Mouse (Mus musculus) kidney, adult 2 months (tissue): ENCODE data around the gene 0610030E20Rik.

Experiments
- CTCF ChIP-seq: fragments of 200-500 bp; conservative IDR thresholded peaks from 2 replicates; pipeline ENCODE4 v1.5.1; 2011; ENCODE audit warnings: low read depth, mild to moderate bottlenecking, control low read depth, low read length, moderate library complexity, mixed read lengths; ENCODE audit not compliant: insufficient read depth, insufficient read length
- POLR2A ChIP-seq: fragments of 200-500 bp; IDR thresholded peaks from one replicate; pipeline ENCODE4 v1.6.1; 2011; ENCODE audit warnings: low read depth, low read length, control low read depth

DNA sequence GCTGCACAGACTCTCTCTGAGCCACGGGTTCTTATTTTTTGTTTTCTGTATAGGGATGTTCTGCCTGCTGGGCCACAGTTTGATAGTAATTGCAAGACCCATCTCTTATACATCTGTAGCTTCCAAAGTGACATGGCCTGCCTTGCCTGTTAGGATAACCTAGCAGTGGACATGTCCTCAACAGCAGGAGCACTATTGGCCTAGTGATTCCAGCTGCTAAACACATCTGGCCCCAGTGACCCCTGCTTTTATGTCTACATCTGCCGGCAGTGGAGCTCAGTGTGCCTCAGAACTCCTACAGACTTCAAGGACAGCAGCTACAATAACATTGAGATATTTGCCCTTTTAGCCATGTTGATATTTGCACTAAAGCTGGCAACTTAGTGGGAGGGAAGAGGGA is 52.9 kb downstream of the 0610030E20Rik start:
- TF ChIP-seq POLR2A (no peak), CTCF (no peak)
